Mouse (Mus musculus) lung, postnatal 0 days (tissue): ENCODE data around the gene Hal. TPM values are rescaled to one million over a fixed set of nuclear protein-coding genes. Genes with fewer than 3 reads are reported as not detected.

ENCODE experiments used
- ATAC-seq: fragments of 200-750 bp; cut with Nextera tagmentation; 2 replicates; pipeline ENCODE4 v1.8.0; 2017; ENCODE audit warnings: moderate library complexity
- DNase-seq: peaks from one replicate; pipeline ENCODE4 v3.0.0-alpha.2; 2016; ENCODE audit warnings: low spot score
- H3K27ac ChIP-seq: fragments of 300-500 bp; sonication (generic); 2 replicates; pipeline ENCODE4 v1.5.1; 2014; ENCODE audit warnings: antibody characterized with exemption, mild to moderate bottlenecking, low read length, mixed read lengths
- H3K27me3 ChIP-seq: fragments of 300-500 bp; sonication (generic); replicated peaks from 2 replicates; pipeline ENCODE4 v1.6.1; 2014; ENCODE audit warnings: low read length, mixed read lengths; ENCODE audit not compliant: insufficient read depth
- H3K36me3 ChIP-seq: fragments of 300-500 bp; sonication (generic); 2 replicates; pipeline ENCODE4 v1.6.1; 2014; ENCODE audit warnings: low read length, mixed read lengths; ENCODE audit not compliant: insufficient read depth
- H3K4me1 ChIP-seq: fragments of 300-500 bp; sonication (generic); 2 replicates; pipeline ENCODE4 v1.6.1; 2014; ENCODE audit warnings: antibody characterized with exemption, low read depth, low read length, mixed read lengths; ENCODE audit not compliant: insufficient read depth
- H3K4me2 ChIP-seq: fragments of 300-500 bp; sonication (generic); replicated peaks from 2 replicates; pipeline ENCODE4 v1.6.1; 2014; ENCODE audit warnings: low read depth, mild to moderate bottlenecking, low read length, moderate library complexity, mixed read lengths
- H3K4me3 ChIP-seq: fragments of 300-500 bp; sonication (generic); 2 replicates; pipeline ENCODE4 v1.5.1; 2014; ENCODE audit warnings: low read depth, low read length
- H3K9ac ChIP-seq: fragments of 300-500 bp; sonication (generic); replicated peaks from 2 replicates; pipeline ENCODE4 v1.6.1; 2014; ENCODE audit warnings: low read depth, mild to moderate bottlenecking
- H3K9me3 ChIP-seq: fragments of 300-500 bp; sonication (generic); 2 replicates; pipeline ENCODE4 v1.6.1; 2016; ENCODE audit warnings: low read length, mixed read lengths
- CTCF ChIP-seq: IDR thresholded peaks from 2 replicates; pipeline ENCODE4 v1.5.1; 2016; ENCODE audit warnings: antibody characterized with exemption, mild to moderate bottlenecking
- EP300 ChIP-seq: IDR thresholded peaks from 2 replicates; pipeline ENCODE4 v1.6.1; 2016; ENCODE audit warnings: antibody characterized with exemption, mild to moderate bottlenecking, control low read depth
- WGBS: fragments of 180-500 bp; shearing (Covaris S2); extraction: QIAGEN DNeasy Blood & Tissue Kit; methylation state at CpG from one replicate; pipeline ENCODE4 v1.1.7; 2014; 5-methylcytosine and 5-hydroxymethylcytosine counted together
- polyA plus RNA-seq: library from polyadenylated mRNA; unstranded; fragments of >200 nt; fragmentation: Nextera tagmentation; extraction: Ambion mirVana; gene quantifications from 2 replicates; pipeline ENCODE4 v1.2.1, GENCODE M21; 2015

Hal gene
- polyA plus RNA-seq, 1 experiment from 2014 or later: not detected

DNA sequence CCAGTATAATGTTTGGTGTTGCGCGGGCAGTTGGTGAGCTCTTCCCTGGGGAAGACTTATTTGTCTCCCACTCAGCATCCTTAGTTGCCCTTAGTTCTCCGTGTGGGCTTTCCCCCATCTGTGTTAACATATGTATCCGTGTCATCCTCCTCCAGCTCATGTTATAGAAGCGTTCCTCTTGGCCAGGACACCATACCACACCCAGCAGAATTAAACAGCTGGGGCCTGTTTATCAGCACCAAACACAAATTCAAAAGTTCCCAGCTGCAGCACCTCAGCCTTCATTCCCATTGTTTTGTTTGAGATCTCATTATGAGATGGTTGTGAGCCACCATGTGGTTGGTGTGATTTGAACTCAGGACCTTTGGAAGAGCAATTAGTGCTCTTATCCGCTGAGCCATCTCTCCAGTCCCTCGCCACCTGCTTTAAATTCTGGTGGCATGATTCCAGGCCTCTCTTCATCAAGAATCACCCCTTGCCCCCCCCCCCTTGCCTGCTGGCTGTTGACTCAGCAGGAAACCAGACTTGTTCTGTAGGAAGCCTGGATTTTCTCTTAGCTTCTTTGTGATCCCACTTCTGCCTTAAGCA, 19.9 kb downstream of the Hal start:
- ATAC-seq (no peak), DNase-seq (peak; percentile 25)
- Histone ChIP-seq H3K4me1 (no peaks in the 10 kb centered on the region), H3K4me2 (no peak overlapping the region), H3K9ac (no peak overlapping the region), H3K27ac (no peak overlapping the region), H3K9me3 (no peaks in the 10 kb centered on the region), H3K36me3 (no peaks in the 10 kb centered on the region), H3K27me3 (no peaks in the 10 kb centered on the region), H3K4me3 (no peak overlapping the region)
- TF ChIP-seq EP300: no peak
- no peak for TF ChIP-seq CTCF
- 53% methylated on average over 7 of the region's 7 CpGs for WGBS

DNA sequence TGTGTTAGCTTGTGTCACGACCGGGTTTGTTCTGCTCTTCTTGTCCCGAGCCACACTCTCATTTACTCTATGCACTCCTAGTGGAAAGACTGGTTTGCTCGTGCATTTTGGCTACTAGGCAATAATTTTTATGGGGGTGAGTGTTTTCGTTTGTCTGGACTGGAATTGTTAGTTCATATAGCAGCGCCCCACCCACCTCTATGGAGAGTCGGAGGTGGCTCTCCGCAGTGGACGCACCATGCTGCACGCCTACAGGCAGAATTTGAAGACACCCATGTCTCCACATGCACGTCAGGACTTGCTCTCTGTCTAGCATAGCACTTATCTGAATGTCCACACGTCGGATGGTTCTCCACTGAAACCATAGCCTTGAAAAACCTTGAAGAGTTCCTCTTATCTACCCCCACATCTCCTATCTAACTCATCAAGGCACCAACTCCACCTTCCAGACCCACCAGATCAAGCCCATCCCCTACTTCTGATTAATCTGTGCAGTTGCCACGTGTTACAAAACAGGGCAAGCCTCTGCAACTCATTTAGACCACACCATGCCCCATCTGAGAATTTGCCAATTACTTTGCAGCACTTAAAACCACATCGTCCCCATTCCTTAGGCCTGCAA, 21.1 kb downstream of the Hal start:
- Histone ChIP-seq H3K27ac (no peak overlapping the region), H3K36me3 (no peaks in the 10 kb centered on the region), H3K4me3 (no peak overlapping the region), H3K27me3 (no peaks in the 10 kb centered on the region), H3K9ac (no peak overlapping the region), H3K4me2 (no peak overlapping the region), H3K4me1 (no peaks in the 10 kb centered on the region), H3K9me3 (no peaks in the 10 kb centered on the region)
- WGBS: 79% methylated on average over 15 of the region's 15 CpGs
- no peak for DNase-seq
- no peak for ATAC-seq
- TF ChIP-seq EP300 (no peak), CTCF (no peak)

DNA sequence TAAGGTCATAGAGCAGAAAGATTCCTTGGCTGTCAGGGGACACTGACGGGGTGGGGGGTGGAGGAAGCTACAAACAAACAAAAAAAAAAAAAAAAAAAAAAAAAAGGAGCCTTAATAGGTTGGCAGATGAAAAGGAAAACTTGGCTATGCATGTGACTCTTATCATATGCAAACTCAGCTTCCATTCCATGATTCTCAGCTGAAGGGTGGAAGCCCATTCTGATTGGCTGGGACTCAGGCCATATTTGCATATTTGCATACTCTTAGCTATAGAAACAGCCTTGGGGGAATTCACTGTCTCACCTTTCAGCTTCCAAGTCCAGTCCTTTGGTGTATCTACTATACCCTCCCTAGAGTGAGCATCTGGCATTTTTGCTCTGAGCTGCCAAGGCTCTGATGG, 26.9 kb downstream of the Hal start:
- Histone ChIP-seq H3K27me3 (no peaks in the 10 kb centered on the region), H3K9me3 (no peaks in the 10 kb centered on the region), H3K27ac (no peak overlapping the region), H3K4me2 (no peak overlapping the region), H3K36me3 (no peaks in the 10 kb centered on the region), H3K4me3 (no peak overlapping the region), H3K4me1 (no peaks in the 10 kb centered on the region), H3K9ac (no peak overlapping the region)
- no peak for TF ChIP-seq CTCF
- no peak for ATAC-seq
- DNase-seq: no peak
- 9% methylated on average over 1 of the region's 1 CpGs for WGBS

DNA sequence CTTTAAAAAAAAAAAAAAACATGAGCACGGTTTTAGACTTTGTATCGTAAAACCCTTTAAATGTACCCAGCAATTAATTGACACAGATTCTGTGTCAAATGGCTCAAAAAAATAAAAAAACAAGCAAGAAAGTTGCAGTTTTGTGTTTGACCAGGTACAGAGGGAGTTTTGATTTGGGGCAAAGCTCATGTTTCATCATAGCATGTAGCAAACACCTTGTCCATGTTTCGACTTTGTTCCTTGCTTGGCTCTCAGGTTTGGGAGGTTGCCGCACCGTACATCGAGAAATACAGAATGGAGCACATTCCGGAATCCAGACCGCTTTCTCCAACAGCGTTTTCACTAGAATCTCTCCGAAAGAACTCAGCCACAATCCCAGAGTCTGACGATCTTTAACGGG, 27.4 kb downstream of the Hal start:
- 74% methylated on average over 12 of the region's 12 CpGs for WGBS
- Histone ChIP-seq H3K4me1 (no peaks in the 10 kb centered on the region), H3K4me3 (no peak overlapping the region), H3K27ac (no peak overlapping the region), H3K27me3 (no peaks in the 10 kb centered on the region), H3K9ac (no peak overlapping the region), H3K4me2 (no peak overlapping the region), H3K36me3 (no peaks in the 10 kb centered on the region), H3K9me3 (no peaks in the 10 kb centered on the region)
- no peak for TF ChIP-seq EP300
- no peak for TF ChIP-seq CTCF
- no peak for ATAC-seq
- DNase-seq: no peak

DNA sequence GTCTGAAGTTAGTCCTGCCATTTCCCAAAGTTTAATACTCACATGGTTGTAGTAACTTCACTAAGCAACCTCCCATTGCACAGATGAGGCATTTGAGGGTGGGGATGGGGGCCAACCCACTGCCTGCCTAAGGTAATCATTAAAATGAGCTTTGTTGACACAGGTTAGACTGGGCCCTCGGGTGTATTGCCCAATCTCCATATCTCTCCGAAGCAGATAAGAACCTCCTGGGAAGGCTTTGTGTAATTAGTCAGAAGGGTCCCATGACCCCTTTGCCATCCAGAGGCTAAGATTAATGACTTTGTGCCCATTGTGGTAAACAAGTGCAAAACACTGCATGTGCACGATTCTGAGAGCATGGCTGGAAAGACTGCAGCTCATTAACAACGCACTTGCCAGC, 29.2 kb downstream of the Hal start:
- DNase-seq: no peak
- H3K36me3 ChIP-seq: no peaks in the 10 kb centered on the region
- no peak for TF ChIP-seq EP300
- TF ChIP-seq CTCF: no peak
- no peaks in the 10 kb centered on the region for H3K4me1 ChIP-seq
- no peak overlapping the region for H3K4me2 ChIP-seq
- no peak overlapping the region for H3K4me3 ChIP-seq
- H3K9ac ChIP-seq: no peak overlapping the region
- no peak overlapping the region for H3K27ac ChIP-seq
- ATAC-seq: no peak
- no peaks in the 10 kb centered on the region for H3K27me3 ChIP-seq
- WGBS: 11% methylated on average over 4 of the region's 4 CpGs
- H3K9me3 ChIP-seq: no peaks in the 10 kb centered on the region

DNA sequence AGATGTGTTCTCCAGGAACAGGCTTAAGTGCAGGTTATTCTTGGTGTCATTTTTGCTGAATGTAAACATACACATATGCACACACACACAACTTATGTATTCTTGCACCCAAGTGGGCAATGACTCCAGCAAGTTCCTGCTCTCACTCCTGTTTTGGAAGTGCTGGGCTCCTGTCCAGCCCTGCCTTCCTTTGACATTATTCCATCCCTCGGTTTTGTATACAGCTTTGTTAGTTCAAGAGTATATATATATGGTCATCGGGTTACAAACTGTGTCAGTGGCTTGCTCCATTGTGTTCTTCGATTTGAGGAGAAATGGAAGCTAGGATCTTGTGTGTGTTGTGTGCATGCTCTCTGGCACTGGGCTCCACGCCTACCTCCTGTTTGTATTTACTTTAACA, 29.6 kb downstream of the Hal start:
- Histone ChIP-seq H3K9ac (no peak overlapping the region), H3K4me3 (no peak overlapping the region), H3K27ac (no peak overlapping the region), H3K36me3 (no peaks in the 10 kb centered on the region), H3K4me1 (no peaks in the 10 kb centered on the region), H3K9me3 (no peaks in the 10 kb centered on the region), H3K4me2 (no peak overlapping the region), H3K27me3 (no peaks in the 10 kb centered on the region)
- TF ChIP-seq CTCF (no peak), EP300 (no peak)
- WGBS: 46% methylated on average over 4 of the region's 4 CpGs
- DNase-seq (no peak), ATAC-seq (no peak)
